Mouse (Mus musculus): ENCODE measurements at regions not wholly inside any gene's neighbourhood (a gene's known extent, or its start where the extent isn't known, plus 50 kb on each side); places are given as distances from the start of the nearest gene placed in this dataset.

DNA sequence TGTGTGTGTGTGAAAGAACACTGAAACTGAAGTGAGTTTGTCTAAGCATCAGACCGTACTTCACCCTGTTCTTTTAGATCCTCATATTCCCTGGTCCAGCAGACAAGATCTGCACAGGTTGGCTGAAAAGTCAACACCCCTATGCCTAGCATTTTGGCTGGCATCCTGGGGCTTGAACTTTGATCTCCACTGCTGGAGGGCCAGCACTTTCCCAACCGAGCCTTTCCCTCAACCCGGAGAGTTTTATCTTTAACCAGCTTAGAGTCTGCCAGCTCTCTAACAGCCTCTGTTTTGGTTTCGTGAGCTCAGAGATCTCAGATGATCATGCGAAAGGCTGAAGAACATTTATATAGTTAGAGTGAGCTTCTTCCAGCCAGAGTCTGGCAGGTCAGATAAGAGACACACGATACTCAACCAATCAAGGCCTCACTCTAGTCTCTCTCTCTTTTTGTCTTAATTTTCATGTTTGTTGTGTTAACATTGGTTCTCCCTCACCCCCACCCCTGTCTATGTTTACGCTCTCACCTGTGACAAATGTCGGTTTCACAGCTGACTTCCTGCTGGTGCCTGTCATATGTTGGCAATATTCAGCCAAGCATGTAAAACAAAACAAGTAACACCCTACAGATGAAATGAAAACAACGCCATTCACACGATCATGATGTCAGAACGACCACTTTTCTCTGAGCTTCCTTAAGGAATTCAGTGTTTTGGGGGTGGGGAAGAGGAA lies 162.7 kb upstream of the Tenm3 start:
- Histone ChIP-seq H3K4me2 (no peak overlapping the region), H3K9ac (replicated peaks) (no peak overlapping the region), H3K27me3 (replicated peaks) (no peaks in the 10 kb centered on the region), H3K36me3 (no peaks in the 10 kb centered on the region), H3K4me1 (no peaks in the 10 kb centered on the region), H3K9me3 (replicated peaks) (no peaks in the 10 kb centered on the region), H3K27ac (replicated peaks) (no peak overlapping the region), H3K4me3 (replicated peaks) (no peak overlapping the region)
- 81% methylated on average over 11 of the region's 11 CpGs for WGBS
- ATAC-seq (ENCODE audit: low FRiP score): no peak

DNA sequence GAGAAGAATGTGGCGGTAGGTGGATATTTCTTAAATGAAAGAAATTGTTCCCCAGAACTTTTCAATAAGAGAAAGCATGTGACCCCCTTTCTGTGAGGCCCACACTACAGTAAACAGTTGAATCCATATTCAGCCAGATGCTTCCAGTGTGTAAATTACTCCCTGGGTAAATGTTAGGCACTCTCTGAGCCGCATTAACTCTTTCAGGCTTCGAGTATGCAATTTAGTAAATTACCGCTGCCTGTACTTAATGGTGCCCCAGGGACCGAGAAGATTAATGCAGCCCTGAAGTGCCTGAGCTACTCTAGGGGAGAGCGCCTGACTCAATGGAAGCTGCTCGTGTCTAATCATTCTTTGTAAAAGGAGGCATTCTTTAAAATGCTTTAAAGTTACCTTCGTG lies 137.9 kb upstream of the Tenm3 start:
- peak overlapping the region; percentile 8 for H3K4me2 ChIP-seq
- no peaks in the 10 kb centered on the region for H3K27me3 ChIP-seq (replicated peaks)
- peak; percentile 89 for ATAC-seq (ENCODE audit: low FRiP score)
- WGBS: 23% methylated on average over 8 of the region's 8 CpGs
- peaks cover 13% of the 10 kb centered on the region for H3K4me1 ChIP-seq
- peak overlapping the region; percentile 45; the same call in 1 of the 2 replicates for H3K27ac ChIP-seq (replicated peaks)
- no peaks in the 10 kb centered on the region for H3K36me3 ChIP-seq
- H3K9ac ChIP-seq (replicated peaks): no peak overlapping the region
- H3K9me3 ChIP-seq (replicated peaks): 0 out of 2 replicates have a peak, but pooled peaks cover under 1% of the 10 kb centered on the region
- no peak overlapping the region for H3K4me3 ChIP-seq (replicated peaks)

DNA sequence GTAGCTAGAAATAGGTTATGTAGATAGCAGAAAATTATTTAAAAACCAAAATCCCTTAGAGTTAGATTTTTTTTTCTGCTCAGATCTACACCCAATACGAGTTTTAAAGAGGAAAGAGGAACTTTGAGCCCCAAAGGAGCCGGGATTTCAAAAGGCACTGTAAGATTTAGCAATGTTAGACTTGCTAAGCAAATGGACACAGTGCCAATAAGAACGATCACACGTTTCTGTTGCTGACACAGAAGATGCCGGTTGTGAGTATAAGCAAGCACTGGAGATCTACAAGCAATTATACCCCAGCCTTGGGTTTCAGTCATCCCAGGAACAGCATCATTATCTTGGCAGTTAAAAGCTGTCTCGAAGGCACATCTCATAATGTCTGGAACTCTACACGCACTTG lies 137.0 kb upstream of the Tenm3 start:
- Histone ChIP-seq H3K36me3 (no peaks in the 10 kb centered on the region), H3K9ac (replicated peaks) (no peak overlapping the region), H3K27ac (replicated peaks) (peak overlapping the region; percentile 48; the same call in 1 of the 2 replicates), H3K27me3 (replicated peaks) (no peaks in the 10 kb centered on the region), H3K9me3 (replicated peaks) (0 out of 2 replicates have a peak, but pooled peaks cover 4% of the 10 kb centered on the region), H3K4me2 (peak overlapping the region; percentile 8; the same call in 1 of the 2 replicates), H3K4me1 (peaks cover 13% of the 10 kb centered on the region), H3K4me3 (replicated peaks) (no peak overlapping the region)
- no peak for ATAC-seq (ENCODE audit: low FRiP score)
- 45% methylated on average over 7 of the region's 7 CpGs for WGBS

DNA sequence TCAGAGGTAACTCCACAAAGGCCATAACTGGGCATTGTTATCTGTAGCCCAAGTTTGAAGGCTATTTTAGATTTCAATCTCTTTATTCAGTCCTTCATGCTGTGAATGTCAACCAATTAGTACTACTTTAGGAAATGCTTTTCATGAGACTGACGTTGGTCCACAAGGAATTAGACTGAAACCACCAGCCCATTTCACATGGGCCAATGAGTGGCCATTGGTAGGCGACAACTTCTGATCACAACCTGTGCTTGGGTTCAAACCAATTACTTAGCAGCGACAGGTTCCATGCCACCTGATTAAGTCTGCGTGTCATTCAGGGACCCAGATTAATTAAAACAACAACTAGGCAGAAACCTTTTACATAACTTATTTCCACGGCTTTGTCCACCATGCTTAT lies 126.9 kb upstream of the Tenm3 start:
- WGBS: 78% methylated on average over 5 of the region's 5 CpGs

DNA sequence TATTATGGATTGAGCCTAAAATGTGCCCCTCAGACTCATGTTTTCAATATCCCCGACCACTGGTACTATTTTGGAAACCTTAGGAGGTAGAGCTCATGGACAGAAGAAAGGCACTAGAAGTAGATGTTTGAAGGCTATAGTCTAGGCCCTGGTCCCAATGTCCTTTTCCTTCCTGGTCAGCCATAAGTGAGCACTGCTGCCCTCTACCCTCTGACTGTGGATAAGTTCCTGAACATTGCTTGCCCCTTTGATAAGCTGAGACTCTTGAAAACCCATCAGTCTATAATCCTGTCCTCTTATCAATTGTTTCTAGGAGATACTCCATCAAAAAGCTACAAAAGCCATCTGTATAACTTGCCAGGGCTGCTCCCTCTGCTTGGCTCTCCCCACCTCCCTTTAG lies 121.2 kb upstream of the Tenm3 start:
- H3K9me3 ChIP-seq (replicated peaks): no peaks in the 10 kb centered on the region
- H3K4me2 ChIP-seq: no peak overlapping the region
- 84% methylated on average over 1 of the region's 1 CpGs for WGBS
- H3K36me3 ChIP-seq: no peaks in the 10 kb centered on the region
- no peak overlapping the region for H3K9ac ChIP-seq (replicated peaks)
- no peak overlapping the region for H3K27ac ChIP-seq (replicated peaks)
- ATAC-seq (ENCODE audit: low FRiP score): no peak
- H3K4me1 ChIP-seq: 0 out of 2 replicates have a peak, but pooled peaks cover 2% of the 10 kb centered on the region
- no peak overlapping the region for H3K4me3 ChIP-seq (replicated peaks)
- no peaks in the 10 kb centered on the region for H3K27me3 ChIP-seq (replicated peaks)

More for the DNA sequence above, 126.9 kb upstream of the Tenm3 start:
- H3K4me3 ChIP-seq (replicated peaks): no peak overlapping the region
- H3K27ac ChIP-seq (replicated peaks): no peak overlapping the region
- ATAC-seq (ENCODE audit: low FRiP score): no peak
- H3K27me3 ChIP-seq (replicated peaks): no peaks in the 10 kb centered on the region
- H3K36me3 ChIP-seq: no peaks in the 10 kb centered on the region
- 0 out of 2 replicates have a peak, but pooled peaks cover 4% of the 10 kb centered on the region for H3K4me1 ChIP-seq
- no peak overlapping the region for H3K9ac ChIP-seq (replicated peaks)
- no peaks in the 10 kb centered on the region for H3K9me3 ChIP-seq (replicated peaks)
- no peak overlapping the region for H3K4me2 ChIP-seq

DNA sequence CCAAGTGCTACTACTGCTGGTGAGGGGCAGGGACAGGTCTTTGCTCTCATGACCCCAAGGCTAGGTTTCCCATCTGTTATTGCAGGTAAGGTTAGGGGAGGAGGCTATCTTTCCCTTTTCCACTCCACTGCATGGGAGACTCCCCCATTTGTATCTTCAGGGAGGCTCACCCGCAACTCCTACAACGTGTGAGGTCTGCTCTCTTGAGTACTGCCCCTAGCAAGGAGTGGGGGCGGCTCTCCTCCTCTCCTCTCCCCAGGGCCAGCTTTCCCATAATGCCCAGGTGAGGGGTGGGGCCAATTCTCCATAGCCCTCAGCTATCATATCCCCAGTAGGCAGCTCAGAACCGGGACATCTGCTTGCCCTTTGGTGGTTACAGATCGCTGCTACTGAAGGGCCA lies 113.9 kb upstream of the Tenm3 start:
- Histone ChIP-seq H3K4me3 (replicated peaks) (no peak overlapping the region), H3K4me1 (no peaks in the 10 kb centered on the region), H3K36me3 (no peaks in the 10 kb centered on the region), H3K9me3 (replicated peaks) (no peaks in the 10 kb centered on the region), H3K4me2 (no peak overlapping the region), H3K9ac (replicated peaks) (no peak overlapping the region), H3K27ac (replicated peaks) (no peak overlapping the region), H3K27me3 (replicated peaks) (no peaks in the 10 kb centered on the region)
- WGBS: 87% methylated on average over 5 of the region's 5 CpGs
- ATAC-seq (ENCODE audit: low FRiP score): no peak

DNA sequence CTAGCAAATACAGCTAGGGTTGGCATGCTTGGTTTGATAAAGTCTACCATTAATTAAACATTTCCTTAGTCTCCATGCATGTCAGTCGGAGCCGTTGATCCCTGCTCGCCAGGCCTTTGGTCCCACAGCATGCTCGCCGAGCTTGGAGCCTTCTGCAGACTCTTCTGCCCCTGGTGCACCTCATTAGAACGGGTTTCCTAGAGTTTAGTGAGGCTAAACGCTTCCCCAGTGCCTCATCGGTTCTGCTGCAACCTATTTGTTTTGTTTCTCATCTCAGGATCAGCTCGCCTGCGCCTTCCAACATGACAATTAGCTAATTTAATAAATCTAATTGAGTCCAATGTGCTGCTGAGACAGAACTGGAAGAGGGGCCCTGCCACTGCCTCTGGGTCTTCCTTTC lies 107.7 kb upstream of the Tenm3 start:
- peak; percentile 35 for ATAC-seq (ENCODE audit: low FRiP score)

DNA sequence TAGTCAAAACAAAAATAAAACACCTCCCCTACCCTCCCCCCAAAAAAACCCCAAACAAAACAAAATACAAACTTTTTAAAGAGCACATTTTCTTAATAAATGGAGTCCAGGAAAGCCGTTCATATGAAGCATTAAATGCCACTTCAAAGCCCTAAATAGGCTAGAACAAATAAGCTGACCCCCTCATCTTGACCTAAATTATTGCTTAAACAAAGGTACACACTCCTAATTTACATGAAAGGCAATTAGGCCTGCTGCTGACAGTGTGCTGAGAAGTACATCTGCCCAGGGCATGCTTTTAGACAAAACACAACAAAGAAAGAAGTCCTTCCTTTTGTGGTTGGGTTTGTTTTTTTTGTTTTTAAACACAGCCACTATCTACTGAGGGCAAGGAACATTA lies 100.4 kb upstream of the Tenm3 start:
- ATAC-seq (ENCODE audit: low FRiP score): no peak
- Histone ChIP-seq H3K9ac (replicated peaks) (no peak overlapping the region), H3K4me1 (no peaks in the 10 kb centered on the region), H3K4me3 (replicated peaks) (no peak overlapping the region), H3K9me3 (replicated peaks) (no peaks in the 10 kb centered on the region), H3K27me3 (replicated peaks) (no peaks in the 10 kb centered on the region), H3K4me2 (no peak overlapping the region), H3K36me3 (no peaks in the 10 kb centered on the region), H3K27ac (replicated peaks) (no peak overlapping the region)
- WGBS: 12% methylated on average over 1 of the region's 1 CpGs

More for the DNA sequence above, 107.7 kb upstream of the Tenm3 start:
- Histone ChIP-seq H3K36me3 (no peaks in the 10 kb centered on the region), H3K27ac (replicated peaks) (peak overlapping the region; percentile 14; the same call in 1 of the 2 replicates), H3K27me3 (replicated peaks) (no peaks in the 10 kb centered on the region), H3K4me2 (no peak overlapping the region), H3K4me1 (no peaks in the 10 kb centered on the region), H3K4me3 (replicated peaks) (no peak overlapping the region), H3K9me3 (replicated peaks) (no peaks in the 10 kb centered on the region), H3K9ac (replicated peaks) (no peak overlapping the region)
- WGBS: 48% methylated on average over 10 of the region's 10 CpGs

DNA sequence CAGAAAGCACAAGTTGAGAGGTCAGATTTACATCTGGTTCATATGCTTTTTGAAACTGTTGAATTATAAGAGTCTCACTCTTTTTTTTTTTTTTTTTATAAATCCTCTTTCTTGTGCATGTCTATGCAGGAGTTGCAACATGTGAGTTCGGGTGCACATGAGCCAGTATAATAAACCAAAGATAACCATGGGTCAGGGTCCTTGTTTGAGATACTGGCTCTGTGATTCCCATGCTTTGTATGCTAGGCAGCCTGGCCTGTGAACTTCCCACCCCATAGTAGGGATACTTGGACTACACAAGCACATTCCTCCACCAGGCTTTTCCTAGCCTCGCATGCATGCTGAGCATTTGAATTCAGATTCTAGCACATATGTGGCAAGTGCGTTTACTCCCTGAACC lies 93.4 kb upstream of the Tenm3 start:
- WGBS: 92% methylated on average over 3 of the region's 3 CpGs
- H3K27me3 ChIP-seq (replicated peaks): no peaks in the 10 kb centered on the region
- no peak overlapping the region for H3K4me2 ChIP-seq
- ATAC-seq (ENCODE audit: low FRiP score): no peak
- H3K9ac ChIP-seq (replicated peaks): no peak overlapping the region
- no peaks in the 10 kb centered on the region for H3K4me1 ChIP-seq
- H3K36me3 ChIP-seq: no peaks in the 10 kb centered on the region
- no peak overlapping the region for H3K27ac ChIP-seq (replicated peaks)
- no peaks in the 10 kb centered on the region for H3K9me3 ChIP-seq (replicated peaks)
- H3K4me3 ChIP-seq (replicated peaks): no peak overlapping the region

DNA sequence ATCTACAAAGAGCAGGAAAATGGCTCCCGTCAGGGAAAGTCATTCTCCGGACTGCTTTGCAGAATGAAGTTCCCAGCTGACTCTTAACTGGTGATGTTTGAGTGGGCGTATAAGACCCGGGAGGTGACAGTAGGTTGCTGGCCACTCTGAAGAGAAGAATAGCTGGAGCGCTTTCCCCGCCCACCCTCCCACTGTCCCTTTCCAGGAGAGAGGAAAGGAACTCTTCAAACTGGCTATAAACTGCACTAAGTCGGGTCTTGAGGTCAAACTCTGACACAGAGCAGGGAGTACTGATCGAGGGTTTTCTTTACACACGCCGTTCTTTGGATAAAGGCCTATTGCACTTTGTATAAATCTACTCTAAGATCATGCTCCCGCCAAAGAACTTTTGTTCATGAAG lies 83.4 kb upstream of the Tenm3 start:
- ATAC-seq (ENCODE audit: low FRiP score): no peak
- Histone ChIP-seq H3K4me1 (no peaks in the 10 kb centered on the region), H3K27ac (replicated peaks) (no peak overlapping the region), H3K9ac (replicated peaks) (no peak overlapping the region), H3K36me3 (no peaks in the 10 kb centered on the region), H3K27me3 (replicated peaks) (no peaks in the 10 kb centered on the region), H3K9me3 (replicated peaks) (no peaks in the 10 kb centered on the region), H3K4me2 (no peak overlapping the region), H3K4me3 (replicated peaks) (no peak overlapping the region)
- 47% methylated on average over 11 of the region's 11 CpGs for WGBS

DNA sequence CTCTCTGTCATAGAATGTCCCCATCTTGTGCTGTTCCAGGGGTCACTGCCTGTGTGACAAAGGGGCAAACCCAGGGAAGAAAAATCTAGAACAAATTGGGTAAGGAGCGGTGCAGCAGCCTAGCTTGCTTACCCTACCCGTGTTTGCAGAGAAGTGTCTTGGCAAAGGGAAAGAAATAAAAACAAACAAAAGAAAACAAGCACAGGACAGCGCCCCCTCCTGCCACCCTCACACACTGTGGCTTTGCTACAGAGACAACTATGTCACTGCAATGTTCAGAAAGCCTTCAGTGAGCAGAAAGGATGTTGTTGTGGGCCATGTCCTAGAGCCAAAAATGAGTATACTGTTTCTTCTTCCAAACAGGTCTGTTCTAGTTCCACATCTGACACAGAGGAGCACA lies 71.5 kb upstream of the Tenm3 start:
- no peaks in the 10 kb centered on the region for H3K27me3 ChIP-seq (replicated peaks)
- no peak overlapping the region for H3K4me3 ChIP-seq (replicated peaks)
- H3K27ac ChIP-seq (replicated peaks): no peak overlapping the region
- H3K9me3 ChIP-seq (replicated peaks): no peaks in the 10 kb centered on the region
- no peak overlapping the region for H3K4me2 ChIP-seq
- no peak overlapping the region for H3K9ac ChIP-seq (replicated peaks)
- H3K36me3 ChIP-seq: no peaks in the 10 kb centered on the region
- no peaks in the 10 kb centered on the region for H3K4me1 ChIP-seq
- 62% methylated on average over 3 of the region's 3 CpGs for WGBS
- no peak for ATAC-seq (ENCODE audit: low FRiP score)

DNA sequence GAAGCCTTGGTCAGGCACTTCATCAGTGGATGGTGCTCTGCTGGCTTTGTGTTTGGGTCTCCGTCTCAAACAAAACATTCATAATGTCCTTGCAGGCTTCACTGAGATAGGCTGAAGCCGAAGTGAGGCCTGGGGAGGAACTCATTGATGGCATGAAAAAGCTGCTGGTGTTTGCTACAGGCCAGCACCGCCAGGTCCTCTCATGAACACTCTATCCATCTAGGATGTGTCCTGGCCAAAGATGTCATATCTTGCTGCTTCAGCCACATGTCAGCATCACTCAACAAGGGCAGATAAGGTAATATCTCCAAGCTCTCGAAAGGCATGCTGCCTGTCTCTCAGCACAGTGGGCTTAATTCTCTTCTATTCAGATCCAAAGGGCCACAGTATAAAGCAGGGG lies 69.1 kb upstream of the Tenm3 start:
- no peak overlapping the region for H3K27ac ChIP-seq (replicated peaks)
- no peaks in the 10 kb centered on the region for H3K27me3 ChIP-seq (replicated peaks)
- no peaks in the 10 kb centered on the region for H3K4me1 ChIP-seq
- no peaks in the 10 kb centered on the region for H3K9me3 ChIP-seq (replicated peaks)
- no peak overlapping the region for H3K9ac ChIP-seq (replicated peaks)
- H3K36me3 ChIP-seq: no peaks in the 10 kb centered on the region
- no peak for ATAC-seq (ENCODE audit: low FRiP score)
- no peak overlapping the region for H3K4me2 ChIP-seq
- no peak overlapping the region for H3K4me3 ChIP-seq (replicated peaks)
- 88% methylated on average over 4 of the region's 4 CpGs for WGBS

Data from neural tube, embryonic 15.5 days (tissue).